Mouse (Mus musculus) hematopoietic stem cell, adult 5-6 weeks (primary cell): Measurements from ENCODE around the gene Plppr2. TPM values are rescaled to one million over a fixed set of nuclear protein-coding genes. Genes with fewer than 3 reads are reported as not detected.

Source experiments
- ATAC-seq, 2 experiments: fragments of 125-278 bp in 1 of 2; replicated peaks in 1 of 2; 2 replicates each; pipeline ENCODE4 v1.8.0; 2016 to 2017; ENCODE audit warnings: inconsistent platforms in 2 of 2, mild to moderate bottlenecking in 2 of 2, moderate number of reproducible peaks in 2 of 2, low read depth in 1 of 2, moderate TSS enrichment in 1 of 2; ENCODE audit not compliant: low FRiP score in 2 of 2, poor library complexity in 2 of 2, severe bottlenecking in 2 of 2, insufficient read depth in 1 of 2, low TSS enrichment in 1 of 2
- total RNA-seq: library from RNA; stranded (forward); fragments of 172-1452, 232-1000 nt; gene quantifications from 2 replicates; pipeline ENCODE4 v1.2.3, GENCODE M21; 2017

Gene Plppr2
- total RNA-seq, 1 experiment from 2014 or later = 0.15 TPM

GRCm38 (mm10) chr9:21983911-21984310 lies 47.1 kb downstream of the Plppr2 start:
- no peak for ATAC-seq

GRCm38 (mm10) chr9:21987592-21988342 lies 50.9 kb downstream of the Plppr2 start:
- no peak for ATAC-seq

- peak in 1 of 2 experiments; percentile 31; a peak in 1 of 4 replicates for ATAC-seq
These were observed 51.7 kb downstream of the Plppr2 start for GRCm38 (mm10) chr9:21988421-21989101.

GRCm38 (mm10) chr9:21989230-21990110 lies 52.6 kb downstream of the Plppr2 start, which contains the start of gene Rgl3:
Gene Rgl3, minus strand, starts transcription at chr9:21989446.
- ATAC-seq = 0 out of 4 replicates have a peak, but pooled peaks of 1 of the 2 experiments have one; percentile 17

GRCm38 (mm10) chr9:21992227-21992626 lies 55.4 kb downstream of the Plppr2 start:
- ATAC-seq = no peak

- ATAC-seq = no peak
These were observed 59.5 kb downstream of the Plppr2 start for GRCm38 (mm10) chr9:21996178-21996867.

Other genes starting within 250 kb of the Plppr2 start
- gene Ldlr, start 213.6 kb upstream of the Plppr2 start, total RNA-seq = 22.2 and 22.4 TPM in 2 replicates
- gene Spc24, start 176.7 kb upstream of the Plppr2 start, total RNA-seq = 79.7 and 117 TPM in 2 replicates
- 3.9 and 4.3 TPM in 2 replicates for gene Kank2, start 138.3 kb upstream of the Plppr2 start, total RNA-seq
- gene Angptl8, start 101.5 kb upstream of the Plppr2 start, total RNA-seq = not detected in 2 replicates
- gene Dock6, start 84.4 kb upstream of the Plppr2 start, total RNA-seq = 4.3 and 6.1 TPM in 2 replicates
- gene Rab3d, start 18.8 kb upstream of the Plppr2 start, total RNA-seq = 13.5 and 14.6 TPM in 2 replicates
- 0.25 and 0.50 TPM in 2 replicates for gene Ccdc159, start 9.6 kb upstream of the Plppr2 start, total RNA-seq
- 12.7 and 18.1 TPM in 2 replicates for gene Tmem205, start 9.5 kb upstream of the Plppr2 start, total RNA-seq
- gene Swsap1, start 18.7 kb downstream of the Plppr2 start, total RNA-seq = 6.4 and 7.2 TPM in 2 replicates
- 1.7 and 9.2 TPM in 2 replicates for gene Epor, start 26.5 kb downstream of the Plppr2 start, total RNA-seq
- gene Rgl3, start 52.4 kb downstream of the Plppr2 start, total RNA-seq = not detected in 2 replicates
- 0.19 TPM in 1 of 2 replicates, not detected in the other for gene Ccdc151, start 65.6 kb downstream of the Plppr2 start, total RNA-seq
- 91.7 and 110 TPM in 2 replicates for gene Prkcsh, start 65.8 kb downstream of the Plppr2 start, total RNA-seq
- not detected in 2 replicates for gene Elavl3, start 115.0 kb downstream of the Plppr2 start, total RNA-seq
- not detected in 2 replicates for gene Gm49318, start 134.2 kb downstream of the Plppr2 start, total RNA-seq
- 11.1 and 12.9 TPM in 2 replicates for gene Zfp653, start 134.3 kb downstream of the Plppr2 start, total RNA-seq
- gene Ecsit, start 148.4 kb downstream of the Plppr2 start, total RNA-seq = 15.9 and 17.7 TPM in 2 replicates
- not detected in 2 replicates for gene Cnn1, start 162.2 kb downstream of the Plppr2 start, total RNA-seq
- gene Elof1, start 180.1 kb downstream of the Plppr2 start, total RNA-seq = 43.6 and 44.7 TPM in 2 replicates
- 1.1 and 2.8 TPM in 2 replicates for gene Acp5, start 198.7 kb downstream of the Plppr2 start, total RNA-seq
- 10.4 and 26.5 TPM in 2 replicates for gene Pigyl, start 219.8 kb downstream of the Plppr2 start, total RNA-seq